Mouse (Mus musculus): ENCODE measurements around the gene Frmpd4. TPM values are rescaled to one million over a fixed set of nuclear protein-coding genes. Genes with fewer than 3 reads are reported as not detected.

The Frmpd4 gene
- 0.03 TPM in 1 of 2 replicates, not detected in the other for polyA plus RNA-seq (2015; fragmentation: Nextera tagmentation; extraction: Ambion mirVana)

GRCm38 (mm10) chrX:168577131-168577530, at the start of gene Frmpd4:
Gene Frmpd4 (minus strand): TSS chrX:168577231.
- 73% methylated on average over 5 of the region's 5 CpGs for WGBS
- Histone ChIP-seq H3K9me3 (replicated peaks) (no peaks in the 10 kb centered on the region), H3K4me2 (no peak within 1 kb of the TSS), H3K36me3 (no peaks in the 10 kb centered on the region), H3K4me3 (no peak within 1 kb of the TSS), H3K27me3 (no peaks in the 10 kb centered on the region), H3K27ac (no peak within 1 kb of the TSS), H3K4me1 (replicated peaks) (no peaks in the 10 kb centered on the region), H3K9ac (no peak within 1 kb of the TSS)
- ATAC-seq (replicated peaks; ENCODE audit: insufficient number of reproducible peaks, insufficient read depth, low FRiP score, low read depth) = no peak

GRCm38 (mm10) chrX:168595193-168595592, 18.2 kb upstream of the Frmpd4 start:
- 51% methylated on average over 5 of the region's 5 CpGs for WGBS
- Histone ChIP-seq H3K4me3 (no peak overlapping the region), H3K27ac (no peak overlapping the region), H3K36me3 (no peaks in the 10 kb centered on the region), H3K9ac (no peak overlapping the region), H3K4me2 (no peak overlapping the region), H3K27me3 (no peaks in the 10 kb centered on the region), H3K9me3 (replicated peaks) (no peaks in the 10 kb centered on the region), H3K4me1 (replicated peaks) (no peaks in the 10 kb centered on the region)
- ATAC-seq (replicated peaks; ENCODE audit: insufficient number of reproducible peaks, insufficient read depth, low FRiP score, low read depth) = no peak

- Histone ChIP-seq H3K4me1 (replicated peaks) (no peaks in the 10 kb centered on the region), H3K4me3 (no peak overlapping the region), H3K9ac (no peak overlapping the region), H3K27me3 (no peaks in the 10 kb centered on the region), H3K9me3 (replicated peaks) (no peaks in the 10 kb centered on the region), H3K27ac (no peak overlapping the region), H3K36me3 (no peaks in the 10 kb centered on the region), H3K4me2 (no peak overlapping the region)
- 36% methylated on average over 1 of the region's 1 CpGs for WGBS
- ATAC-seq (replicated peaks; ENCODE audit: insufficient number of reproducible peaks, insufficient read depth, low FRiP score, low read depth) = no peak
These were observed 7.3 kb upstream of the Frmpd4 start for GRCm38 (mm10) chrX:168584303-168584702.

DNA sequence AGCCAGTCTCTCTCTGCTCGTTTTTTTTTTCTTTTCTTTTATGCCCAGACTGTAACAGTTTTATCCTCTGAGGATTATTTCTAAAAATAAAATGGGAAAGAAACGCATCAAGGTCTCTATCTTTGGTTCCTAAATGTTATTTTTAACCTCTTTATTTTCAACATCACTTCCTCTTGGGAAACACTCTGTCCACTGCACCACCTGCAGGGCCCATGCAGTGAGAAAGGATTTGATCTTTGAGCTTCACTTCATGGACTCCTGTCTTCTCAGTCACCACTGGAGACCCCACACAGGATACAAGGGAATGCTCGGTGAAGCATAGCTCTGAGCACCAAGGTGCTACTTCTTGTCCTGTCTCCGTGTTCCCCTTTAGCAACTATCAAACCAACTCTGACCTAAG, 5.2 kb downstream of the Frmpd4 start:
- no peak for ATAC-seq (replicated peaks; ENCODE audit: insufficient number of reproducible peaks, insufficient read depth, low FRiP score, low read depth)
- H3K9ac ChIP-seq = no peak overlapping the region
- WGBS = 50% methylated on average over 4 of the region's 4 CpGs

GRCm38 (mm10) chrX:168569231-168569630, 7.8 kb downstream of the Frmpd4 start:
- Histone ChIP-seq H3K9me3 (replicated peaks) (no peaks in the 10 kb centered on the region), H3K4me3 (no peak overlapping the region), H3K4me2 (no peak overlapping the region), H3K9ac (no peak overlapping the region), H3K36me3 (no peaks in the 10 kb centered on the region), H3K27ac (no peak overlapping the region), H3K27me3 (no peaks in the 10 kb centered on the region), H3K4me1 (replicated peaks) (no peaks in the 10 kb centered on the region)
- no peak for ATAC-seq (replicated peaks; ENCODE audit: insufficient number of reproducible peaks, insufficient read depth, low FRiP score, low read depth)
- WGBS = 65% methylated on average over 5 of the region's 5 CpGs

More for the DNA sequence above, 5.2 kb downstream of the Frmpd4 start:
- no peak overlapping the region for H3K27ac ChIP-seq
- H3K36me3 ChIP-seq = no peaks in the 10 kb centered on the region
- H3K4me2 ChIP-seq = no peak overlapping the region
- no peaks in the 10 kb centered on the region for H3K9me3 ChIP-seq (replicated peaks)
- no peaks in the 10 kb centered on the region for H3K4me1 ChIP-seq (replicated peaks)
- H3K27me3 ChIP-seq = no peaks in the 10 kb centered on the region
- H3K4me3 ChIP-seq = no peak overlapping the region

GRCm38 (mm10) chrX:168505254-168505653, 71.8 kb downstream of the Frmpd4 start:
- H3K9me3 ChIP-seq (replicated peaks) = no peaks in the 10 kb centered on the region
- no peak overlapping the region for H3K4me3 ChIP-seq
- H3K27ac ChIP-seq = no peak overlapping the region
- no peaks in the 10 kb centered on the region for H3K4me1 ChIP-seq (replicated peaks)
- no peaks in the 10 kb centered on the region for H3K27me3 ChIP-seq
- H3K36me3 ChIP-seq = no peaks in the 10 kb centered on the region
- no peak for ATAC-seq (replicated peaks; ENCODE audit: insufficient number of reproducible peaks, insufficient read depth, low FRiP score, low read depth)
- 32% methylated on average over 1 of the region's 1 CpGs for WGBS
- no peak overlapping the region for H3K4me2 ChIP-seq
- no peak overlapping the region for H3K9ac ChIP-seq

DNA sequence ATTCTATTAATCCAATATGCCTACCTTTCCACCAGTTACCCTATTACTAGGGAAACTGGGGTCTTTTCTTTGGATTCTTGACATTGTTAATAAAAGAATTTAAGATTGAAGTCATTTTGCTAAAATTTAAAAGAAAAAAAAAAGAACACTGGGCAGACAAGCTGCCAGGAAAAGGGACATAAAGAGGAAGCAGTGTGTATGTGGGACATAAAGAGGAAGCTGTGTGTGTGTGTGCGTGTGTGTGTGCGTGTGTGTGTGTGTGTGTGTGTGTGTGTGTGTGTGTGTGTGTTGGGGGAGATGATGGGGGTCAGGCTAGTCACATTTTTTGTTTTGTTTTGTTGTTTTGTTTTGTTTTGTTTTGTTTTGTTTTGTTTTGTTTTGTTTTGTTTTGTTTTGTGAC, 121.8 kb downstream of the Frmpd4 start:
- Histone ChIP-seq H3K36me3 (no peaks in the 10 kb centered on the region), H3K9ac (no peak overlapping the region), H3K27ac (no peak overlapping the region), H3K4me1 (replicated peaks) (no peaks in the 10 kb centered on the region), H3K9me3 (replicated peaks) (no peaks in the 10 kb centered on the region), H3K27me3 (no peaks in the 10 kb centered on the region), H3K4me3 (no peak overlapping the region), H3K4me2 (no peak overlapping the region)
- 59% methylated on average over 2 of the region's 2 CpGs for WGBS
- no peak for ATAC-seq (replicated peaks; ENCODE audit: insufficient number of reproducible peaks, insufficient read depth, low FRiP score, low read depth)

- ATAC-seq (replicated peaks; ENCODE audit: insufficient number of reproducible peaks, insufficient read depth, low FRiP score, low read depth) = no peak
- no peaks in the 10 kb centered on the region for H3K9me3 ChIP-seq (replicated peaks)
- no peaks in the 10 kb centered on the region for H3K36me3 ChIP-seq
- no peak overlapping the region for H3K4me2 ChIP-seq
- no peaks in the 10 kb centered on the region for H3K27me3 ChIP-seq
- no peak overlapping the region for H3K4me3 ChIP-seq
- no peaks in the 10 kb centered on the region for H3K4me1 ChIP-seq (replicated peaks)
- WGBS = 63% methylated on average over 1 of the region's 1 CpGs
- H3K27ac ChIP-seq = no peak overlapping the region
- H3K9ac ChIP-seq = no peak overlapping the region
These were observed 145.8 kb downstream of the Frmpd4 start for GRCm38 (mm10) chrX:168431206-168431605.

DNA sequence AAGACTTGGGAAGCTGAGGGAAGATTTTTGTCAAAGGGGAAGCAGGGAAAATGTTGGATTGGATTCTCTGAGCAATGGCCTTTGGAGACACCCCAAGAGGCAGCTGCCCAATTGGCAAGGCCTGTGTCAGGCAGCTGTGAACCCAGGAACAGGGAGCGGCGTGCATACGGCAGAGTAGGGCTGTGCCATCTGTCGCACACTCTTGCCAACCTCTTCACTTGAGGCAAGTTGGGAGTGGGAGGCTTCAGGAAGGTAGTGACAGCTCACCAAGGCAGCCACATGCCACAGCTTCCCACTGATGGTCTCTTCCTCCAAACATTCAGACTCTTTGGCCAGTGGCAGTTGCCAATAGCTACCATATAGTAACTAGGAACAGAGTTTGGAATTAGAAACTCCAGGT, 147.2 kb downstream of the Frmpd4 start:
- Histone ChIP-seq H3K27ac (no peak overlapping the region), H3K4me1 (replicated peaks) (no peaks in the 10 kb centered on the region), H3K9ac (no peak overlapping the region), H3K9me3 (replicated peaks) (no peaks in the 10 kb centered on the region), H3K27me3 (no peaks in the 10 kb centered on the region), H3K4me2 (no peak overlapping the region), H3K4me3 (no peak overlapping the region), H3K36me3 (no peaks in the 10 kb centered on the region)
- ATAC-seq (replicated peaks; ENCODE audit: insufficient number of reproducible peaks, insufficient read depth, low FRiP score, low read depth) = no peak
- WGBS = 84% methylated on average over 4 of the region's 4 CpGs

DNA sequence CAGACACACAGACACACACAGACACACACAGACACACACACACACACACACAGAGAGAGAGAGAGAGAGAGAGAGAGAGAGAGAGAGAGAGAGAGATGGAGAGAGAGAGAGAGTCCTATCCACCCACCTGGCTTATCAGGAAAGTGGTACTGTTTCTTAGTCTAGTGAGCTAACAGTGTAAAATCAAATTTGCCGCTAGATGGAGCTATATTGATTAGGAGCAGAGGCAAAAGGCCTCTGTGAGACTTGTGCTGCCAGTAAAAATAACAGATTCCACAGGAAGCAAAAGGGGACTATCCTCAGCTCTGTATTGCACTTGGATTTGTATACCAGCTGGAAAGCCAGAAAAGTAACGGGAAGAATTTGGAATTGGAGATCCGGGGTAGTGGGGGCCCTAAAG, 161.6 kb downstream of the Frmpd4 start:
- Histone ChIP-seq H3K27ac (no peak overlapping the region), H3K4me3 (no peak overlapping the region), H3K27me3 (no peaks in the 10 kb centered on the region), H3K36me3 (no peaks in the 10 kb centered on the region), H3K4me1 (replicated peaks) (no peaks in the 10 kb centered on the region), H3K4me2 (no peak overlapping the region), H3K9me3 (replicated peaks) (no peaks in the 10 kb centered on the region), H3K9ac (no peak overlapping the region)
- WGBS = 22% methylated on average over 3 of the region's 3 CpGs
- no peak for ATAC-seq (replicated peaks; ENCODE audit: insufficient number of reproducible peaks, insufficient read depth, low FRiP score, low read depth)

DNA sequence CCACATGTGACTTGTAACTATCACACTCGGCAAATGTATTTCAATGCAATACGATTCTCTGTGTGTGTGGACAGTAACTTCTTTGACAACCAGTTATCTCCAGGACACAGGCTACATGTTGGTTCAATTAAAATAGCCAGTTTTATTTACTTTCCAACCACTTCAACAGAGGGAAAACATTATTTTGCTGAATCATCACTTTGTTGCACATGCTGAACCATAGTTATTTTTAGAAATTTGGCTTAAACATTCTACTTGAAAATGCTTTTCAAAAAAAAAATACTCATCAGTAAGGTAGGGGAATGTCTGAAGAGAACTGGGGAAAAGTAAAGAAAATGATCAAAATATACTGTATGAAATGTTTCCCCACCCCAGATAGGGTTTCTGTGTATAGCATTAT, 173.5 kb downstream of the Frmpd4 start:
- no peaks in the 10 kb centered on the region for H3K9me3 ChIP-seq (replicated peaks)
- no peaks in the 10 kb centered on the region for H3K36me3 ChIP-seq
- 82% methylated on average over 2 of the region's 2 CpGs for WGBS
- no peak overlapping the region for H3K27ac ChIP-seq
- no peak overlapping the region for H3K9ac ChIP-seq
- no peaks in the 10 kb centered on the region for H3K4me1 ChIP-seq (replicated peaks)
- no peak overlapping the region for H3K4me2 ChIP-seq
- no peaks in the 10 kb centered on the region for H3K27me3 ChIP-seq
- ATAC-seq (replicated peaks; ENCODE audit: insufficient number of reproducible peaks, insufficient read depth, low FRiP score, low read depth) = no peak
- no peak overlapping the region for H3K4me3 ChIP-seq

- no peaks in the 10 kb centered on the region for H3K4me1 ChIP-seq (replicated peaks)
- H3K36me3 ChIP-seq = no peaks in the 10 kb centered on the region
- WGBS = 76% methylated on average over 2 of the region's 2 CpGs
- no peak for ATAC-seq (replicated peaks; ENCODE audit: insufficient number of reproducible peaks, insufficient read depth, low FRiP score, low read depth)
- no peaks in the 10 kb centered on the region for H3K9me3 ChIP-seq (replicated peaks)
- no peak overlapping the region for H3K4me3 ChIP-seq
- H3K9ac ChIP-seq = no peak overlapping the region
- H3K27me3 ChIP-seq = no peaks in the 10 kb centered on the region
- H3K4me2 ChIP-seq = no peak overlapping the region
- H3K27ac ChIP-seq = no peak overlapping the region
These were observed 226.6 kb downstream of the Frmpd4 start for GRCm38 (mm10) chrX:168350431-168350830.
